Mouse (Mus musculus): ENCODE measurements at regions not wholly inside any gene's neighbourhood (a gene's known extent, or its start where the extent isn't known, plus 50 kb on each side); places are given as distances from the start of the nearest gene placed in this dataset.
"Not testable (repeated sequence)": the region's sequence is repeated elsewhere in the genome, so short reads cannot be mapped to it uniquely, and the experiment has no call there.

- Histone ChIP-seq H3K27me3 (no peaks in the 10 kb centered on the region), H3K4me1 (no peaks in the 10 kb centered on the region), H3K4me2 (no peak overlapping the region), H3K36me3 (replicated peaks) (no peaks in the 10 kb centered on the region), H3K27ac (no peak overlapping the region), H3K4me3 (replicated peaks) (no peak overlapping the region), H3K9me3 (no peaks in the 10 kb centered on the region), H3K9ac (no peak overlapping the region)
- ATAC-seq (ENCODE audit: low FRiP score): no peak
- 61% methylated on average over 2 of the region's 2 CpGs for WGBS
These were observed 73.8 kb downstream of the Dio2 start for GRCm38 (mm10) chr12:90664436-90664835.

- no peaks in the 10 kb centered on the region for H3K36me3 ChIP-seq (replicated peaks)
- no peak overlapping the region for H3K9ac ChIP-seq
- whole genome bisulfite sequencing: 82% methylated on average over 5 of the region's 5 CpGs
- no peaks in the 10 kb centered on the region for H3K27me3 ChIP-seq
- no peak for ATAC-seq (ENCODE audit: low FRiP score)
- no peaks in the 10 kb centered on the region for H3K4me1 ChIP-seq
- no peak overlapping the region for H3K4me3 ChIP-seq (replicated peaks)
- no peaks in the 10 kb centered on the region for H3K9me3 ChIP-seq
- H3K4me2 ChIP-seq: no peak overlapping the region
- no peak overlapping the region for H3K27ac ChIP-seq
These were observed 92.8 kb downstream of the Dio2 start for GRCm38 (mm10) chr12:90645452-90645851.

- Histone ChIP-seq H3K9ac (no peak overlapping the region), H3K4me1 (no peaks in the 10 kb centered on the region), H3K27me3 (no peaks in the 10 kb centered on the region), H3K9me3 (no peaks in the 10 kb centered on the region), H3K36me3 (replicated peaks) (no peaks in the 10 kb centered on the region), H3K4me3 (replicated peaks) (no peak overlapping the region), H3K4me2 (no peak overlapping the region), H3K27ac (no peak overlapping the region)
- 47% methylated on average over 1 of the region's 1 CpGs for WGBS
- no peak for ATAC-seq (ENCODE audit: low FRiP score)
These were observed 94.3 kb downstream of the Dio2 start for GRCm38 (mm10) chr12:90643891-90644290.

DNA sequence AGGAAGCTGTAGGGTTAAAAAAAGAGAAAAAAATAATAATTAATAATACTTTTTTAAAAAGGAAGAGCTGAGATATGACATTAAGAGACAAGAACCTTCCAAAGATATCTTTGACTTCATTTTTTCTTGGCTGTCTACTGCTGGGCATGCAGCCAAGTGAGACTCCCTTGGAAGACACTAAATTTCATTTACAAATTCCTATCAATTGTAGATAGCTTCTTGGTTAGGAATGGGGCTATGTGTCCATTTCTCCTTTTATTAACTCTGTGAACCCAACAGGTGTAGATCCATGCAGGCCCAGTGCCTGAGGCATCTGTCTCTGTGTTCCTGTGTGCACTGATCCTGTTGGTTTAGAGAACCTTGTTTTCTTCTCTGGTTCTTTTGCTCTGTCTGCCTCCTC lies 113.4 kb downstream of the Dio2 start:
- Histone ChIP-seq H3K4me3 (replicated peaks) (no peak overlapping the region), H3K27me3 (no peaks in the 10 kb centered on the region), H3K27ac (no peak overlapping the region), H3K9ac (no peak overlapping the region), H3K36me3 (replicated peaks) (no peaks in the 10 kb centered on the region), H3K4me2 (no peak overlapping the region), H3K4me1 (no peaks in the 10 kb centered on the region), H3K9me3 (no peaks in the 10 kb centered on the region)
- ATAC-seq (ENCODE audit: low FRiP score): no peak

DNA sequence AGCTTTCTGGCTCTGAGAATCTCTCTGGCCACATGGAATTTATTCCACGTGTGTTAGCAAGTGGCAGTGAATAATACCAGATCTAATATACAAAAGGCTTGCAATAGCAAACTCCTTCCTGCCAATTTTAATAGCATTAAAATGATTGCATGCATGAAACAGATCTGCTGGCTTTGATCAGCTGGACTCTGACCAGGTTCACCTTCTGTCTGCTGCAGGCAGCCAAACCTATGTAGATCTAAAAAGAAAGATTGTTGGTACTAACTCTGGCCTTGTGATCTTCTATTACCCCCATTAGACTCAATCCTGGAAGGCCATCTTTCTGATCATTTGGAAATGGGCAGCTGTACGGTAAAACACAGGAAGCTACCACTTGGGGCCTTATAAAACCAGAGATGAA lies 114.8 kb downstream of the Dio2 start:
- 83% methylated on average over 2 of the region's 2 CpGs for WGBS

DNA sequence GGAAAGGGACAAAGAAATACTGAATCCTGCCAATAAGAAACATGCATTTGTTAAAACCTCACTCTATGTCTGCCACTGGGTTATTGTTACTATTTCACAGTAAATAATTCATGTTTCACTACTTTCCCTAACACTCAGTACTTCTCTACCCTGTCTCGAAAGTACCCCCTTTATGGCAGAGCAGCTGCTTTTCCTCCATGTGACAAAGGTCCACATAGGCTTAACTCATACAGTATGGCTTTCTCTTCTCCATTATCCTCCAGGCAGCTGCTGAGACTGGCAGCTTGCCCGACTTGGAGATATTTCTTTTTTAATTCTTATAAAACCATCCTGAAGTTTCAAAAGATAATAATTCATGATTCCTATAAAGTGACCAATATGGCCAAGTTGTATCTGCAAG lies 129.4 kb downstream of the Dio2 start:
- Histone ChIP-seq H3K4me3 (replicated peaks) (no peak overlapping the region), H3K27ac (no peak overlapping the region), H3K4me1 (no peaks in the 10 kb centered on the region), H3K4me2 (no peak overlapping the region), H3K36me3 (replicated peaks) (no peaks in the 10 kb centered on the region), H3K9me3 (no peaks in the 10 kb centered on the region), H3K9ac (no peak overlapping the region), H3K27me3 (no peaks in the 10 kb centered on the region)
- ATAC-seq (ENCODE audit: low FRiP score): no peak
- WGBS: 69% methylated on average over 2 of the region's 2 CpGs

More for the DNA sequence above, 114.8 kb downstream of the Dio2 start:
- H3K4me3 ChIP-seq (replicated peaks): no peak overlapping the region
- no peak for ATAC-seq (ENCODE audit: low FRiP score)
- no peak overlapping the region for H3K9ac ChIP-seq
- no peaks in the 10 kb centered on the region for H3K4me1 ChIP-seq
- no peak overlapping the region for H3K27ac ChIP-seq
- H3K9me3 ChIP-seq: no peaks in the 10 kb centered on the region
- no peak overlapping the region for H3K4me2 ChIP-seq
- no peaks in the 10 kb centered on the region for H3K27me3 ChIP-seq
- no peaks in the 10 kb centered on the region for H3K36me3 ChIP-seq (replicated peaks)

- no peak overlapping the region for H3K4me2 ChIP-seq
- H3K4me1 ChIP-seq: no peaks in the 10 kb centered on the region
- 80% methylated on average over 6 of the region's 6 CpGs for WGBS
- H3K36me3 ChIP-seq (replicated peaks): no peaks in the 10 kb centered on the region
- H3K9me3 ChIP-seq: no peaks in the 10 kb centered on the region
- ATAC-seq (ENCODE audit: low FRiP score): no peak
- H3K27me3 ChIP-seq: no peaks in the 10 kb centered on the region
- H3K4me3 ChIP-seq (replicated peaks): no peak overlapping the region
- H3K9ac ChIP-seq: no peak overlapping the region
- H3K27ac ChIP-seq: no peak overlapping the region
These were observed 130.3 kb downstream of the Dio2 start for GRCm38 (mm10) chr12:90607894-90608293.

GRCm38 (mm10) chr12:90580006-90580405 lies 158.2 kb downstream of the Dio2 start:
- H3K27ac ChIP-seq: no peak overlapping the region
- WGBS: 85% methylated on average over 3 of the region's 3 CpGs

DNA sequence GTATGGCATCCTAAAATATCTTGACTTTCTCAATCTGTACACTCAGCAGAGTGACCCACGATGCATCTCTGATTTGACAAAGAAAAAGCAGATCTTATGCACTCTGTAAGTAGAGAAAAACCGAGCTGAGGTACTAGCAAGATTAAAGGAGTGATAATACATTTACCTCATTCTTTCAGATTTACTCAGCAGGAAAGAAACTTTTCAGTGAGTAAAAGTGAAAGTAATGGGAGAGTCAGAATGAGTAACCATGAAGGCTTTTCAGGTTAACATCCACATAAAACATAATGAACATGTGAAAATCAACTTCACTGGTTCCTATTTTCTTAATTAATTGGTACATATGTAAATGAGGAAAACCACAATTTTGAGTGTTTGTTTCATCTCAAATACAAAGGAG lies 162.1 kb downstream of the Dio2 start:
- Histone ChIP-seq H3K4me1 (no peaks in the 10 kb centered on the region), H3K9ac (no peak overlapping the region), H3K9me3 (no peaks in the 10 kb centered on the region), H3K4me2 (no peak overlapping the region), H3K36me3 (replicated peaks) (no peaks in the 10 kb centered on the region), H3K27me3 (no peaks in the 10 kb centered on the region), H3K27ac (no peak overlapping the region), H3K4me3 (replicated peaks) (no peak overlapping the region)
- no peak for ATAC-seq (ENCODE audit: low FRiP score)
- WGBS: 55% methylated on average over 2 of the region's 2 CpGs

More at GRCm38 (mm10) chr12:90580006-90580405, 158.2 kb downstream of the Dio2 start:
- no peak overlapping the region for H3K4me3 ChIP-seq (replicated peaks)
- H3K4me2 ChIP-seq: no peak overlapping the region
- H3K4me1 ChIP-seq: no peaks in the 10 kb centered on the region
- no peak overlapping the region for H3K9ac ChIP-seq
- no peaks in the 10 kb centered on the region for H3K27me3 ChIP-seq
- no peaks in the 10 kb centered on the region for H3K36me3 ChIP-seq (replicated peaks)
- H3K9me3 ChIP-seq: no peaks in the 10 kb centered on the region
- no peak for ATAC-seq (ENCODE audit: low FRiP score)

DNA sequence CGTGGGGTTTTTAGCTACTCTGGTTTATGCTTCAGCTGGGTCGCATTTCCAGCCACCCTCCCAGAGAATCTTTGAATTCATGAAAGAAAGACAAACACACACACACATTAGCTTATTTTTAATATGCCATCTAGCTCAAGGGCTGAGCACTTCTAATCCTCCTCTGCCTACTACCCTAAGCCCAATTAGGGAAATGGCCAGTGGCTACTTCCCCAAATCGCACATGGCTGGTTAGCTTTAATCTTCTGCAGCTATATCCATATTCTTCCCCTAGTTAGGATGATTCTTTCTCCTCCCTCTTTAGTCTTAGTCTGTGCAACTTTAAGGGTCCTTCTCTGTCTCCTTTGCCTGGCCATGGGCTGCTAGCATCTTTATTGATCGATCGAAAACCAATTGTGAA lies 166.3 kb downstream of the Dio2 start:
- H3K4me1 ChIP-seq: no peaks in the 10 kb centered on the region
- H3K36me3 ChIP-seq (replicated peaks): no peaks in the 10 kb centered on the region
- no peak overlapping the region for H3K27ac ChIP-seq
- no peak overlapping the region for H3K4me2 ChIP-seq
- no peak overlapping the region for H3K9ac ChIP-seq
- ATAC-seq (ENCODE audit: low FRiP score): no peak
- H3K9me3 ChIP-seq: no peaks in the 10 kb centered on the region
- WGBS: 77% methylated on average over 5 of the region's 5 CpGs
- H3K27me3 ChIP-seq: no peaks in the 10 kb centered on the region
- no peak overlapping the region for H3K4me3 ChIP-seq (replicated peaks)

DNA sequence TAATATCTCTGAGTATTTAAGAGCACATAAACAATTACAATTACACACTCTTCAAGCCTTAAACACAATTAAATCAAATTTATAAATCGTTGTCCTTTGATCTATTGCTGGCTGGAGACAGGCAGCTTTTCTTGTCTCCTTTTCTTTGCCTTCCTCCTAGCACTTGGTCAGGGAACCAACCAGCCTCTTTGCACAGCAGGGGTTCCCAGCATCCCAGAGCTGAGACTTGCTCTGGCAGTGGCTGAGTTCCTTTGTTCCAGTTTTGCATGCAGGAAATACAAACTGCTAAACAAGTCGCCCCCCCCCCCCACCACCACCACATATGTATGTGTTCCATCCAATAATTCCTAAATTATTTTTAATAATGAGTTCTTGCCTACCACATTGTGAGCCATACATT lies 166.7 kb downstream of the Dio2 start:
- H3K36me3 ChIP-seq (replicated peaks): no peaks in the 10 kb centered on the region
- H3K27me3 ChIP-seq: no peaks in the 10 kb centered on the region
- no peaks in the 10 kb centered on the region for H3K9me3 ChIP-seq
- 6% methylated on average over 2 of the region's 2 CpGs for WGBS
- no peak for ATAC-seq (ENCODE audit: low FRiP score)
- H3K4me2 ChIP-seq: no peak overlapping the region
- H3K4me3 ChIP-seq (replicated peaks): no peak overlapping the region
- no peak overlapping the region for H3K27ac ChIP-seq
- H3K4me1 ChIP-seq: no peaks in the 10 kb centered on the region
- no peak overlapping the region for H3K9ac ChIP-seq

DNA sequence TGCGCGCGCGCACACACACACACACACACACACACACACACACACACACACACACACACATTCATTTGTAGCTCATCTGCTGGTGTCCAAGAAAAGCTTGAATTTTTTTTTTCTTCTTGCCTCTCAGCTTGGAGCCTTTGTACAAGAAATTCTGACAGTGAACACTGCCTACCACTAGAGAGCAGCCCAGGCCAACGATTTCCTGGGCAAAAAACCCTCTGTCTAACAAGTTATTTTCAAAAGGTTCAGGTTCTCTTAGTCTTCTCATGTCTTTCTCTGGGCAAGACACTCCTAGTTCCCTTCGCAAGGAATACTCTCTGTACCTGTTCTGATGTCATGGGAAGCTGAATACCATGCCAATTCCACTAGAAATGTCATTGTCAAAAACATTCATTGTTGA lies 171.9 kb downstream of the Dio2 start:
- Histone ChIP-seq H3K4me3 (replicated peaks) (no peak overlapping the region), H3K36me3 (replicated peaks) (no peaks in the 10 kb centered on the region), H3K9ac (no peak overlapping the region), H3K4me1 (no peaks in the 10 kb centered on the region), H3K4me2 (no peak overlapping the region), H3K9me3 (no peaks in the 10 kb centered on the region), H3K27ac (no peak overlapping the region), H3K27me3 (no peaks in the 10 kb centered on the region)
- 82% methylated on average over 6 of the region's 6 CpGs for WGBS
- ATAC-seq (ENCODE audit: low FRiP score): no peak

GRCm38 (mm10) chr12:90565051-90565450 lies 173.2 kb downstream of the Dio2 start:
- Histone ChIP-seq H3K4me1 (no peaks in the 10 kb centered on the region), H3K9ac (no peak overlapping the region), H3K4me2 (peak overlapping the region; percentile 17; the same call in 1 of the 2 replicates), H3K4me3 (replicated peaks) (no peak overlapping the region), H3K27ac (no peak overlapping the region), H3K27me3 (no peaks in the 10 kb centered on the region), H3K9me3 (no peaks in the 10 kb centered on the region), H3K36me3 (replicated peaks) (no peaks in the 10 kb centered on the region)
- 82% methylated on average over 3 of the region's 3 CpGs for WGBS
- no peak for ATAC-seq (ENCODE audit: low FRiP score)

GRCm38 (mm10) chr12:90564594-90564993 lies 173.6 kb downstream of the Dio2 start:
- not testable (repeated sequence) for H3K27ac ChIP-seq; H3K27me3 ChIP-seq; H3K9me3 ChIP-seq; H3K4me3 ChIP-seq (replicated peaks); H3K4me2 ChIP-seq; H3K4me1 ChIP-seq; H3K36me3 ChIP-seq (replicated peaks); ATAC-seq (ENCODE audit: low FRiP score); H3K9ac ChIP-seq
- WGBS: 93% methylated on average over 18 of the region's 22 CpGs

All from forebrain, embryonic 12.5 days (tissue).